Mouse (Mus musculus): ENCODE data around the gene Slc2a2.

GRCm38 (mm10) chr3:28775361-28775760, 77.7 kb downstream of the Slc2a2 start:
- TF ChIP-seq POLR2A (IDR thresholded peaks at IDR 0.05; ENCODE audit: insufficient read depth, low read length) (no peak), CTCF (IDR thresholded peaks at IDR 0.05; ENCODE audit: low read depth, low read length) (no peak), EP300 (IDR thresholded peaks at IDR 0.05; ENCODE audit: insufficient read depth, low read depth, low read length) (no peak)
